Mouse (Mus musculus) CH12.LX (cell line): Measurements from ENCODE around the gene Atp11c.

ENCODE experiments used
- CTCF ChIP-seq, 2 experiments: IDR thresholded peaks in 1 of 2; conservative IDR thresholded peaks in 1 of 2; 2 replicates each; pipeline ENCODE4 v1.5.1; 2011 to 2012; ENCODE audit warnings: low read depth in 2 of 2, low read length in 2 of 2, improper control_type of control experiment in 1 of 2, inconsistent platforms in 1 of 2, mild to moderate bottlenecking in 1 of 2, moderate library complexity in 1 of 2
- GABPA ChIP-seq: IDR thresholded peaks from 2 replicates; pipeline ENCODE4 v1.6.1; 2012; ENCODE audit warnings: low read depth, low read length, improper control_type of control experiment, inconsistent platforms; ENCODE audit not compliant: insufficient replicate concordance
- KAT2A ChIP-seq: IDR thresholded peaks from 2 replicates; pipeline ENCODE4 v1.6.1; 2012; ENCODE audit warnings: low read length, improper control_type of control experiment, inconsistent platforms; ENCODE audit not compliant: insufficient replicate concordance
- POLR2A ChIP-seq: IDR thresholded peaks from 2 replicates; pipeline ENCODE4 v1.6.1; 2011; ENCODE audit warnings: low read depth, mild to moderate bottlenecking, improper control_type of control experiment, low read length
- SMC3 ChIP-seq: IDR thresholded peaks from 2 replicates; pipeline ENCODE4 v1.6.1; 2011; ENCODE audit warnings: low read depth, low read length, improper control_type of control experiment

DNA sequence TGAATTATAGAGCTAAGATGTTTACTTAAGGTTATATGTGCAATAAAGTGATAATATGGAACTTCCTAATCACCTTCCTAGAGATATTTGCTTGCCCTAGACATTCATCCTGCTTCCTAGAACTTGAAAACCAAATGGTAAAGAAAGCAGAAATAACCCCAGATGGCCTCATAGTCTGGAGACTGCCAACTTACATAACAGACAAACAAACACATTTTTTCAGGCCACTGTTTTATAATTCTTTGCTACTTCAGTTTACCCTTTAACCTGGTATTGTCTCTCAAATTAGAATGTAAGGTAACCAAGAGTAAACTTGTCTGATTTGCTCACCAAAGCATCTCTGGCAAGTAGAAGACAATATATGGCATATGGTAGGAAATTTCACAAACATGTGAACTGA is 212.1 kb downstream of the Atp11c start:
- TF ChIP-seq POLR2A (no peak), CTCF (conservative IDR thresholded peaks at IDR 0.05 in 1 of 2, IDR thresholded peaks at IDR 0.05 in 1 of 2; ENCODE audit: low read depth in 2 of 2, low read length in 2 of 2) (no peak), KAT2A (no peak), SMC3 (no peak), GABPA (no peak)
